Mouse (Mus musculus) hindbrain, embryonic 16.5 days (tissue): ENCODE measurements around the gene Slit2. TPM values are rescaled to one million over a fixed set of nuclear protein-coding genes. Genes with fewer than 3 reads are reported as not detected.
"Not testable (repeated sequence)": the region's sequence is repeated elsewhere in the genome, so short reads cannot be mapped to it uniquely, and the experiment has no call there.

Experiments used
- ATAC-seq: fragments of 200-750 bp; cut with Nextera tagmentation; 2 replicates; pipeline ENCODE4 v1.8.0; 2017; ENCODE audit warnings: moderate TSS enrichment, moderate library complexity
- H3K27ac ChIP-seq: fragments of 300-500 bp; sonication (generic); 2 replicates; pipeline ENCODE4 v1.5.1; 2014; ENCODE audit warnings: low read depth, mild to moderate bottlenecking, control low read depth, low read length, moderate library complexity
- H3K27me3 ChIP-seq: fragments of 300-500 bp; sonication (generic); replicated peaks from 2 replicates; pipeline ENCODE4 v1.6.1; 2014; ENCODE audit warnings: low read length; ENCODE audit not compliant: control insufficient read depth, insufficient read depth
- H3K36me3 ChIP-seq: fragments of 300-500 bp; sonication (generic); 2 replicates; pipeline ENCODE4 v1.6.1; 2014; ENCODE audit warnings: mild to moderate bottlenecking, low read length, moderate library complexity, mixed read lengths; ENCODE audit not compliant: control insufficient read depth, insufficient read depth
- H3K4me1 ChIP-seq: fragments of 300-500 bp; sonication (generic); 2 replicates; pipeline ENCODE4 v1.6.1; 2014; ENCODE audit warnings: low read depth, low read length; ENCODE audit not compliant: control insufficient read depth, insufficient read depth
- H3K4me2 ChIP-seq: fragments of 300-500 bp; sonication (generic); 2 replicates; pipeline ENCODE4 v1.6.1; 2014; ENCODE audit warnings: mild to moderate bottlenecking, low read length, control low read depth, moderate library complexity
- H3K4me3 ChIP-seq: fragments of 300-500 bp; sonication (generic); 2 replicates; pipeline ENCODE4 v1.5.1; 2014; ENCODE audit warnings: mild to moderate bottlenecking, low read length, control low read depth, moderate library complexity
- H3K9ac ChIP-seq: fragments of 300-500 bp; sonication (generic); 2 replicates; pipeline ENCODE4 v1.6.1; 2014; ENCODE audit warnings: low read depth, mild to moderate bottlenecking, control low read depth, low read length, moderate library complexity
- H3K9me3 ChIP-seq: fragments of 300-500 bp; sonication (generic); 2 replicates; pipeline ENCODE4 v1.6.1; 2014; ENCODE audit warnings: mild to moderate bottlenecking, low read length, moderate library complexity; ENCODE audit not compliant: control insufficient read depth
- WGBS: fragments of 180-500 bp; shearing (Covaris S2); extraction: QIAGEN DNeasy Blood & Tissue Kit; methylation state at CpG from one replicate; pipeline ENCODE4 v1.1.7; 2014; 5-methylcytosine and 5-hydroxymethylcytosine counted together
- polyA plus RNA-seq: library from polyadenylated mRNA; unstranded; fragments of >200 nt; fragmentation: Nextera tagmentation; extraction: Ambion mirVana; gene quantifications from 2 replicates; pipeline ENCODE4 v1.2.1, GENCODE M21; 2015

Slit2 gene
- polyA plus RNA-seq, 1 experiment from 2014 or later: 17.8 TPM

DNA sequence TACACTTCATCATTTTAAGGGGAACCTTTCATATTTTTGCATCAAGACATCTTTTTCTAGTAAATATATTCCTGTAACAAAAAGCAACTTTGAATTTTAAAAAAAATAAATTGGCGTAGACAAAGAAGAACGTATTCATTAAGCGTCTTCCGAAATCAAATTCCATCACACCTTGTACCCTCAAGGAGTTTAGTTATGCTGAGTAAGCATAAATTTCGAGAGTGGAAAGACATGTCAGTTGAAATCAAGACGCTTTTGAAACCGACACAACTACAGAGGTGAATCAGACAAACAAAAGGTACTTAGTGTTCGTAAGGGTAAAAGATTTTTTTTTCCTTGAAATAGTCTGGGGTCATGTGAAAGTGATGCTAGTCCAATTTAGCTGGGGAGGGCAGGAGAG is 201.4 kb downstream of the Slit2 start:
- ATAC-seq: no peak
- Histone ChIP-seq H3K4me3 (no peak overlapping the region), H3K27me3 (no peaks in the 10 kb centered on the region), H3K9me3 (no peaks in the 10 kb centered on the region), H3K4me2 (no peak overlapping the region), H3K36me3 (no peaks in the 10 kb centered on the region), H3K9ac (no peak overlapping the region), H3K27ac (no peak overlapping the region), H3K4me1 (no peaks in the 10 kb centered on the region; the same call in 1 of the 2 replicates)
- 91% methylated on average over 8 of the region's 8 CpGs for WGBS

DNA sequence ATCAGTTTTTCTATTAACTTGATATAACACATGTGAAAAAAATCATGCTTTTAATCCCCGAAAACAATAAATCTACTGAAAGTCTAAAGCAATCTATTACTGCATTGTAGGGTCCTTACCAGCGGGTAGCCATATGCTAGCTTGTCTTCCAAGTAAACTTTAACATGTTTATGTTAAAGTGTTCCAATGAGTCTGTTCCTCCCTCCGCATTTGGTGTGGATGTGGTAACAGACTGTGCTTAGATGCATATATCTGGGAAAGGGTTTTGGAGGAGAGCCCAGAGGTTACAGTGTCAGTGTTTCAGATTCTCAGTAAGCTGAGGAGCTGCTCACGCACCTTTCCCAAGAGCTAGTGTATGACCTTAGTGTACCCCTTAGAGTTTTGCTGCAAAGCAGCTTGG is 204.9 kb downstream of the Slit2 start:
- Histone ChIP-seq H3K4me3 (no peak overlapping the region), H3K36me3 (no peaks in the 10 kb centered on the region), H3K4me1 (no peaks in the 10 kb centered on the region), H3K9me3 (no peaks in the 10 kb centered on the region), H3K9ac (no peak overlapping the region), H3K27me3 (no peaks in the 10 kb centered on the region), H3K4me2 (no peak overlapping the region), H3K27ac (no peak overlapping the region)
- WGBS: 86% methylated on average over 4 of the region's 4 CpGs
- ATAC-seq: no peak

DNA sequence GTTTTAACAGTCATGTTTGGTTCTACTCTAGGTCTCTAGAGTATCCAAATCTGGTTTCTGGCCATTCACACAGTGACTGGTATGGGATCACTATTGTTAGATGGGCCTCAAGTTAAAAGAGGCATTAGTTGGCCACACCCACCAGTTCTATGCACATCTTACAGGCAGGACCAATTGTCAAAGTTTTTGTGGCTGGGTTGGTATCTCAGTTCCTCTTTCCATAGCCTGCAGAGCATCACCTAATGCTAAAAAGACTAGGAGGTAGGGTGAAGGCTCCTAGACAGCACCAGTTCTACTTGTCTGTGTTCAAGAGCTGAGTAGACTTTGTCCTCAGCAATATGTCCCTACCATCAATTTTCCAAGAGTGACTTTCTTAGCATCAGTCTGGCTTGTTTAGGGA is 216.4 kb downstream of the Slit2 start:
- no peak overlapping the region for H3K27ac ChIP-seq
- H3K4me3 ChIP-seq: no peak overlapping the region
- no peaks in the 10 kb centered on the region for H3K36me3 ChIP-seq
- H3K9ac ChIP-seq: no peak overlapping the region
- H3K4me1 ChIP-seq: no peaks in the 10 kb centered on the region
- H3K4me2 ChIP-seq: no peak overlapping the region
- ATAC-seq: no peak
- no peaks in the 10 kb centered on the region for H3K9me3 ChIP-seq
- no peaks in the 10 kb centered on the region for H3K27me3 ChIP-seq

DNA sequence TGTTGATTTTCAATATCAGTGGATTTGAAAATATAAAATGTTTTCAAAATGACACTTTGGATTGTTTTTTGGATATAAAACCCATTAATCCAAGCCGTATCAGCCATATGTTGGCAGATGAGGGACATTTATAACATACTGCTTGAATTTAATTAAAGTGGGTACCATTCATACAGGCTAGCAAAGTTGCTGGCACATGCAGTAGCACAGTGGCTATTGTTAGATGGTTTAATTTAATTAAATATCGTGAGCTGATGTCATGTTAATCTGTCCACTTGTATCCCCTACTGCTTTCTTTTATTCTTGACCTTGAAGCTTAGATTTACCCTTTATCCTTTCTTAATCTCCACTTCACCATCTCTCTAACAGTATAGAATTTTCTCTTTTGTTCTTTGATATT is 232.3 kb downstream of the Slit2 start:
- Histone ChIP-seq H3K27me3 (no peaks in the 10 kb centered on the region), H3K4me3 (no peak overlapping the region), H3K36me3 (no peaks in the 10 kb centered on the region), H3K9me3 (no peaks in the 10 kb centered on the region), H3K4me1 (no peaks in the 10 kb centered on the region), H3K27ac (no peak overlapping the region), H3K9ac (no peak overlapping the region), H3K4me2 (no peak overlapping the region)
- 47% methylated on average over 2 of the region's 2 CpGs for WGBS
- ATAC-seq: no peak

DNA sequence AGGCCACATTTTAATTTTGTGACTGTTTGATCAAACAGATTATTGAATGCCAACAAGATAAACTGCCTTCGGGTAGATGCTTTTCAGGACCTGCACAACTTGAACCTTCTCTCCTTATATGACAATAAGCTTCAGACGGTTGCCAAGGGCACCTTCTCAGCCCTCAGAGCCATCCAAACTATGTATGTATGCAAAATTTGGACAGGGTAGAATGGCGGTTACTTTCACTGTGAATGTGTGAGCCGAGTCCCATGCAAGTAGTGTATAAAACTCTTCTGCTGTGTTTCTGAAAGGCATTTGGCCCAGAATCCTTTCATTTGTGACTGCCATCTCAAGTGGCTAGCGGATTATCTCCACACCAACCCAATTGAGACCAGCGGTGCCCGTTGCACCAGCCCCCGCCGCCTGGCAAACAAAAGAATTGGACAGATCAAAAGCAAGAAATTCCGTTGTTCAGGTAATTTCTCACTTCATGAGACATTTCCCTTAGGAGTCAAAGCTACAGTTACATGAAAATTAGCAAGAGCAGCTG is 236.8 kb downstream of the Slit2 start:
- no peaks in the 10 kb centered on the region for H3K9me3 ChIP-seq
- no peak overlapping the region for H3K27ac ChIP-seq
- no peaks in the 10 kb centered on the region for H3K4me1 ChIP-seq
- WGBS: 53% methylated on average over 10 of the region's 10 CpGs
- H3K27me3 ChIP-seq: no peaks in the 10 kb centered on the region
- H3K36me3 ChIP-seq: no peaks in the 10 kb centered on the region
- ATAC-seq: no peak
- no peak overlapping the region for H3K9ac ChIP-seq
- H3K4me3 ChIP-seq: no peak overlapping the region
- H3K4me2 ChIP-seq: no peak overlapping the region

DNA sequence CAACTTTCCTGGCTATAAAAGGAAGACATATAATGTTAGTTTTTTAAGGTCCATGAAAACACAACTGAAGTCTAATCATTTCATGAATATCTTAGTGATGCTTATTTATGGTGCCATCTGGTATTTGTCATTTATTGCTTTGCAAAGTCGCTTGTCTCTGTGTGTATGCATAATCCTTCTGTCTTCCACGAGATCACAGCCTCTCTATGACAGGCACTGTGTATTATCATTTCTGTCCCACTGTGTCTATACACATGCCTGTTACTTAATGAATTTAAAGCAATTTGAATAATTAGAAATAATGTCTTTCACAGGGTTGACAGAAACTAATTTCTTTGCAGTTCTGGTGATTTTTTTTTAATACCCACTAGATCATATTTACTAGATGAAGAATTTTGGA is 242.6 kb downstream of the Slit2 start:
- ATAC-seq: no peak
- Histone ChIP-seq H3K4me2 (no peak overlapping the region), H3K9ac (no peak overlapping the region), H3K27ac (no peak overlapping the region), H3K4me3 (no peak overlapping the region), H3K4me1 (no peaks in the 10 kb centered on the region), H3K27me3 (no peaks in the 10 kb centered on the region), H3K36me3 (no peaks in the 10 kb centered on the region), H3K9me3 (no peaks in the 10 kb centered on the region)
- WGBS: 34% methylated on average over 2 of the region's 2 CpGs

DNA sequence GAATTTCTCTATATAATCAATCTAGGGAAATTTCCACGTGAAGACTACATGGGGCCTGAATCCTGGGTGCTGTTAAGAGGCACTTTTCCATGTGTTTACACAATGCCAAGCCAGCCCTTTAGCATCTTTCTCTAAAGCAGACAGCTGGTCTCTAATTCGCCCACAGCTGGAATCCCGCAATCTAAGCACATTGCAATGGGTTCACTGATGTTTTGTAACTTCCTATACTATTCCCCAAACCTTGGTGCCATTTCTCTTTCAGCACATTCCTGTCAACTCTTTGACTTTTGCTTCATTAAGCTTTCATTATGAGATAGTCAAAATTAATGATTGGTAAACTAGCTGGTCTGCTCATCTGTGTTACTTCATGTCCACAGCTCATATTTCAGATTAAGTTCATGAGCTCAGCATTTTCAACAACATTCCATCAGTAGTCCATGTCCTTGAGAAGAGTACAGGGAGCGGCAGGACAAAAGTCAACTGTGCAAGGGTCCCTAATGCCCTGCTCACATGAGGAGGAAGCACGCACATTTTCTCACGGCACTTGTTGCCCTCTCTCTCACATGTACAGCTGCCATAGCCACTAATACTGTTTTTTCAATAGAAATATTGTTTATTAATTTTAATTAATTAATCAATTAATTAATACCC is 247.6 kb downstream of the Slit2 start:
- Histone ChIP-seq H3K36me3 (no peaks in the 10 kb centered on the region), H3K4me3 (no peak overlapping the region), H3K4me2 (no peak overlapping the region), H3K27ac (no peak overlapping the region), H3K27me3 (no peaks in the 10 kb centered on the region), H3K4me1 (no peaks in the 10 kb centered on the region), H3K9ac (no peak overlapping the region), H3K9me3 (no peaks in the 10 kb centered on the region)
- 0 out of 2 replicates have a peak, but pooled peaks have one; percentile 20 for ATAC-seq
- 74% methylated on average over 6 of the region's 6 CpGs for WGBS

DNA sequence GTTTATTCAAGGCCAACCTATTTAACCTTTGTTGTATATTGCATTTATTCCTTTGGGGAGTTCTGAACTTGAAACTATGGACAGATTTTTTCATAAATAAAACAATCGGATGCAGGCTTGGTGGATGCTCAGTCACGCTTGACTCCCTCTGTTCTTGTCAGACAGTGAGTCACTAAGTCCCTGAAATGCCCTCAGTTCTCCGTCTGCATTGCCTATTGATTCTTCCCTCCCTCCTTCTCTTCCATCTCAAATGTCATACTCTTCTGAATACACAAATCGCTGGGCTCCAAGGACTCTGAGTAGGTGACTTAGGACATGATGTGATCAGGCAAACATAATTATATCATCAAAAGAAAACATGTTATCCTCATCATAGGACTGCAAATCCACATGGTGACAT is 251.8 kb downstream of the Slit2 start:
- Histone ChIP-seq H3K9me3 (no peaks in the 10 kb centered on the region), H3K27me3 (no peaks in the 10 kb centered on the region), H3K36me3 (no peaks in the 10 kb centered on the region), H3K27ac (no peak overlapping the region), H3K4me2 (no peak overlapping the region), H3K4me1 (no peaks in the 10 kb centered on the region), H3K9ac (no peak overlapping the region), H3K4me3 (no peak overlapping the region)
- ATAC-seq: no peak
- 58% methylated on average over 4 of the region's 4 CpGs for WGBS

DNA sequence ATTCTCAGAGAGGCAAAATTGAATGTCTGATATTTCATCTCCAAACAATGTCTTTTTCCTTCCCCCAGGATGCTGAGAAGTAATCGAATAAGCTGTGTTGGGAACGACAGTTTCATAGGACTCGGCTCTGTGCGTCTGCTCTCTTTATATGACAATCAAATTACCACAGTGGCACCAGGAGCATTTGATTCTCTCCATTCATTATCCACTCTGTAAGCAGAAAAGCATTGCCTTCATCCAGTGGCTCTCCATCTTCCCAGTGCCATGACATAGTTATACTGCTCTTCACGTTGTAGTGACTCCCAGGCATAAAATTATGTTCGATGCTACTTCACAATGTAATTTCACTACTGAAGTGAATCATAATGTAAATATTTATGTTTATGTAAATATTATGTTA is 252.3 kb downstream of the Slit2 start:
- WGBS: 68% methylated on average over 6 of the region's 6 CpGs
- no peak for ATAC-seq
- Histone ChIP-seq H3K36me3 (no peaks in the 10 kb centered on the region), H3K27me3 (no peaks in the 10 kb centered on the region), H3K9ac (no peak overlapping the region), H3K4me1 (no peaks in the 10 kb centered on the region), H3K4me2 (no peak overlapping the region), H3K9me3 (no peaks in the 10 kb centered on the region), H3K27ac (no peak overlapping the region), H3K4me3 (no peak overlapping the region)

DNA sequence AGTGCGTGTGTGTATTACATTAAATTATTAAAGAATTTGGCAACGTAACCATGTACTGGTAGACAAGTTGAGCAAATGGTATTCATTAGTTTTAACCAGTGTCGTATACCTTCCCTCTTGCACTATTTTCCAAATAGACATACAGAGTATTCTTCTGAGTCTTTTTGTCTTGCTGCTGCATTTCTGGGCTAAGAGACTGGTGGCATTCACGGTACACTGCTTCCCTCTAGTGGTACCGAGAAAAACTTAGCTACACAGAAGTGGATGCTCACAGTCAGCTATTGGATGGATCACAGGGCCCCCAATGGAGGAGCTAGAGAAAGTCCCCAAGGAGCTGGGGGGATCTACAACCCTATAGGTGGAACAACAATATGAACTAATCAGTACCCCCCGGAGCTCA is 257.8 kb downstream of the Slit2 start:
- not testable (repeated sequence) for H3K36me3 ChIP-seq, H3K9ac ChIP-seq, H3K4me2 ChIP-seq, H3K27me3 ChIP-seq, H3K27ac ChIP-seq, H3K4me1 ChIP-seq, H3K9me3 ChIP-seq, H3K4me3 ChIP-seq
- ATAC-seq: peak; percentile 88
- WGBS: 32% methylated on average over 6 of the region's 6 CpGs
